Mouse (Mus musculus) midbrain, embryonic 14.5 days (tissue): Measurements from ENCODE around the gene Wnk4. TPM values are rescaled to one million over a fixed set of nuclear protein-coding genes. Genes with fewer than 3 reads are reported as not detected.

Experiments used
- ATAC-seq: fragments of 200-750 bp; cut with Nextera tagmentation; 2 replicates; pipeline ENCODE4 v1.8.0; 2017; ENCODE audit warnings: moderate number of reproducible peaks, moderate library complexity; ENCODE audit not compliant: low FRiP score, low TSS enrichment
- DNase-seq: peaks from one replicate; pipeline ENCODE4 v3.0.0-alpha.2; 2015
- H3K27ac ChIP-seq: fragments of 300-500 bp; sonication (generic); replicated peaks from 2 replicates; pipeline ENCODE4 v1.5.1; 2014; ENCODE audit warnings: mild to moderate bottlenecking, low read depth, low read length, moderate library complexity
- H3K27me3 ChIP-seq: fragments of 300-500 bp; sonication (generic); 2 replicates; pipeline ENCODE4 v1.6.1; 2014; ENCODE audit warnings: low read length, control low read depth, mixed read lengths; ENCODE audit not compliant: control insufficient read depth, insufficient read depth
- H3K36me3 ChIP-seq: fragments of 300-500 bp; sonication (generic); 2 replicates; pipeline ENCODE4 v1.6.1; 2014; ENCODE audit warnings: low read length, control low read depth; ENCODE audit not compliant: control insufficient read depth, insufficient read depth
- H3K4me1 ChIP-seq: fragments of 300-500 bp; sonication (generic); 2 replicates; pipeline ENCODE4 v1.6.1; 2014; ENCODE audit warnings: mild to moderate bottlenecking, antibody characterized with exemption, low read length, control low read depth; ENCODE audit not compliant: control insufficient read depth, insufficient read depth
- H3K4me2 ChIP-seq: fragments of 300-500 bp; sonication (generic); 2 replicates; pipeline ENCODE4 v1.6.1; 2014; ENCODE audit warnings: mild to moderate bottlenecking, low read length, moderate library complexity
- H3K4me3 ChIP-seq: fragments of 300-500 bp; sonication (generic); replicated peaks from 2 replicates; pipeline ENCODE4 v1.5.1; 2014; ENCODE audit warnings: low read depth, low read length
- H3K9ac ChIP-seq: fragments of 300-500 bp; sonication (generic); replicated peaks from 2 replicates; pipeline ENCODE4 v1.6.1; 2014; ENCODE audit warnings: mild to moderate bottlenecking, low read length, moderate library complexity
- H3K9me3 ChIP-seq: fragments of 300-500 bp; sonication (generic); 2 replicates; pipeline ENCODE4 v1.6.1; 2016; ENCODE audit warnings: low read length, control low read depth, mixed read lengths; ENCODE audit not compliant: control insufficient read depth
- WGBS: fragments of 180-500 bp; shearing (Covaris S2); extraction: QIAGEN DNeasy Blood & Tissue Kit; methylation state at CpG from one replicate; pipeline ENCODE4 v1.1.7; 2014; 5-methylcytosine and 5-hydroxymethylcytosine counted together
- polyA plus RNA-seq: library from polyadenylated mRNA; unstranded; fragments of >200 nt; fragmentation: Nextera tagmentation; extraction: Ambion mirVana; gene quantifications from 2 replicates; pipeline ENCODE4 v1.2.1, GENCODE M21; 2014

Gene Wnk4
- polyA plus RNA-seq, 1 experiment from 2014 or later: 5.3 TPM

GRCm38 (mm10) chr11:101235429-101235828 is 24.9 kb upstream of the Wnk4 start:
- no peaks in the 10 kb centered on the region for H3K27me3 ChIP-seq
- no peaks in the 10 kb centered on the region for H3K9me3 ChIP-seq
- ATAC-seq (no peak), DNase-seq (no peak)
- no peak overlapping the region for H3K4me2 ChIP-seq
- no peak overlapping the region for H3K27ac ChIP-seq
- no peak overlapping the region for H3K9ac ChIP-seq
- no peaks in the 10 kb centered on the region for H3K4me1 ChIP-seq
- H3K4me3 ChIP-seq: no peak overlapping the region
- H3K36me3 ChIP-seq: no peaks in the 10 kb centered on the region

GRCm38 (mm10) chr11:101236782-101237181 is 23.6 kb upstream of the Wnk4 start:
- Histone ChIP-seq H3K4me1 (no peaks in the 10 kb centered on the region), H3K4me2 (no peak overlapping the region), H3K9me3 (no peaks in the 10 kb centered on the region), H3K27ac (no peak overlapping the region), H3K36me3 (no peaks in the 10 kb centered on the region), H3K9ac (no peak overlapping the region), H3K27me3 (no peaks in the 10 kb centered on the region), H3K4me3 (no peak overlapping the region)
- 89% methylated on average over 5 of the region's 5 CpGs for WGBS
- ATAC-seq (no peak), DNase-seq (no peak)

GRCm38 (mm10) chr11:101238071-101238647 is 22.2 kb upstream of the Wnk4 start:
- Histone ChIP-seq H3K4me2 (no peak overlapping the region), H3K4me3 (no peak overlapping the region), H3K36me3 (no peaks in the 10 kb centered on the region), H3K4me1 (no peaks in the 10 kb centered on the region), H3K27ac (no peak overlapping the region), H3K27me3 (no peaks in the 10 kb centered on the region), H3K9ac (no peak overlapping the region), H3K9me3 (no peaks in the 10 kb centered on the region)
- 49% methylated on average over 5 of the region's 5 CpGs for WGBS
- DNase-seq (no peak), ATAC-seq (no peak)

- Histone ChIP-seq H3K4me1 (no peaks in the 10 kb centered on the region), H3K27me3 (peaks cover 9% of the 10 kb centered on the region; the same call in 1 of the 2 replicates), H3K27ac (no peak overlapping the region), H3K9me3 (no peaks in the 10 kb centered on the region), H3K9ac (no peak overlapping the region), H3K4me3 (no peak overlapping the region), H3K4me2 (no peak overlapping the region), H3K36me3 (no peaks in the 10 kb centered on the region)
- no peak for DNase-seq
- WGBS: 51% methylated on average over 4 of the region's 4 CpGs
- ATAC-seq: no peak
These were observed 15.3 kb upstream of the Wnk4 start for GRCm38 (mm10) chr11:101245071-101245470.

- ATAC-seq (peak; percentile 37; the same call in 1 of the 2 replicates), DNase-seq (peak; percentile 61)
- H3K4me2 ChIP-seq: peak within 1 kb of the TSS; percentile 97
- peak within 1 kb of the TSS; percentile 66 for H3K9ac ChIP-seq
- peaks cover 9% of the 10 kb centered on the region; the same call in 1 of the 2 replicates for H3K27me3 ChIP-seq
- under 1% methylated on average over 55 of the region's 63 CpGs for WGBS
- peak within 1 kb of the TSS; percentile 57 for H3K4me3 ChIP-seq
- H3K4me1 ChIP-seq: no peaks in the 10 kb centered on the region
- H3K27ac ChIP-seq: peak within 1 kb of the TSS; percentile 4; the same call in 1 of the 2 replicates
- no peaks in the 10 kb centered on the region for H3K9me3 ChIP-seq
- H3K36me3 ChIP-seq: no peaks in the 10 kb centered on the region
These were observed 14.3 kb upstream of the Wnk4 start, which contains the start of gene Ramp2 for GRCm38 (mm10) chr11:101245855-101246701. Ramp2 (plus strand) TSS chr11:101246028.

- Histone ChIP-seq H3K27me3 (peaks cover 9% of the 10 kb centered on the region; the same call in 1 of the 2 replicates), H3K9me3 (no peaks in the 10 kb centered on the region), H3K4me2 (peak overlapping the region; percentile 97), H3K27ac (peak overlapping the region; percentile 4; the same call in 1 of the 2 replicates), H3K4me1 (no peaks in the 10 kb centered on the region), H3K36me3 (no peaks in the 10 kb centered on the region), H3K4me3 (peak overlapping the region; percentile 57), H3K9ac (peak overlapping the region; percentile 66)
- DNase-seq: no peak
- ATAC-seq: no peak
- 3% methylated on average over 7 of the region's 7 CpGs for WGBS
These were observed 13.7 kb upstream of the Wnk4 start for GRCm38 (mm10) chr11:101246702-101247012.

DNA sequence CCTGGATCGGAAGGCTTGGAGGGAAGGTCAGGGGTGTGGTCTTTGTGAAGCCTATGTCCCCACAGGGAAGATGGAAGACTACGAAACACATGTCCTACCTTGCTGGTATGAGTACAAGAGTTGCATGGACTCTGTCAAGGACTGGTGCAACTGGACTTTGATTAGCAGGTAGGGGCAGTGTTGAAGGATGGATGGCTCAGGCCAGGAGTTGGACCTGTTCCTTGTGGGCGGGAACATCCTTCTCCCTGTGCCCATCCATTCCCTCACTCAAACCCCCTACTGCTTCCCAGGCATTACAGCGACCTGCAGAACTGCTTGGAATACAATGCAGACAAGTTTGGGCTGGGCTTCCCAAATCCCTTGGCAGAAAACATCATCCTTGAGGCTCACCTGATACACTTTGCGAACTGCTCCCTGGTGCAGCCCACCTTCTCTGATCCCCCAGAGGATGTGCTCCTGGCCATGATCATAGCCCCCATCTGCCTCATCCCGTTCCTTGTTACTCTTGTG is 12.8 kb upstream of the Wnk4 start:
- Histone ChIP-seq H3K9ac (no peak overlapping the region), H3K4me3 (no peak overlapping the region), H3K27ac (no peak overlapping the region), H3K4me2 (0 out of 2 replicates have a peak overlapping the region, but pooled peaks have one; percentile 1), H3K9me3 (no peaks in the 10 kb centered on the region), H3K36me3 (no peaks in the 10 kb centered on the region), H3K27me3 (peaks cover 9% of the 10 kb centered on the region; the same call in 1 of the 2 replicates), H3K4me1 (0 out of 2 replicates have a peak, but pooled peaks cover 1% of the 10 kb centered on the region)
- WGBS: 88% methylated on average over 6 of the region's 6 CpGs
- no peak for ATAC-seq
- no peak for DNase-seq

- peaks cover 9% of the 10 kb centered on the region; the same call in 1 of the 2 replicates for H3K27me3 ChIP-seq
- no peaks in the 10 kb centered on the region for H3K36me3 ChIP-seq
- H3K9ac ChIP-seq: no peak overlapping the region
- H3K4me1 ChIP-seq: peaks cover 6% of the 10 kb centered on the region; the same call in 1 of the 2 replicates
- no peaks in the 10 kb centered on the region for H3K9me3 ChIP-seq
- DNase-seq: peak; percentile 73
- no peak overlapping the region for H3K4me3 ChIP-seq
- H3K27ac ChIP-seq: no peak overlapping the region
- no peak overlapping the region for H3K4me2 ChIP-seq
- no peak for ATAC-seq
- 42% methylated on average over 14 of the region's 14 CpGs for WGBS
These were observed 11.9 kb upstream of the Wnk4 start for GRCm38 (mm10) chr11:101248258-101248994.
